Mouse (Mus musculus): ENCODE measurements around the gene Ppfia4. TPM values are rescaled to one million over a fixed set of nuclear protein-coding genes. Genes with fewer than 3 reads are reported as not detected.
"Not testable (repeated sequence)": the region's sequence is repeated elsewhere in the genome, so short reads cannot be mapped to it uniquely, and the experiment has no call there.

Ppfia4 gene
- total RNA-seq, 2 experiments from 2014 or later = 25.5 to 26.2 TPM

GRCm38 (mm10) chr1:134274483-134274920, 58.2 kb downstream of the Ppfia4 start:
- no peak for DNase-seq (ENCODE audit: low spot score in 2 of 2)

GRCm38 (mm10) chr1:134273493-134274395, 59.0 kb downstream of the Ppfia4 start:
- DNase-seq (ENCODE audit: low spot score in 2 of 2) = no peak

GRCm38 (mm10) chr1:134272754-134273250, 59.9 kb downstream of the Ppfia4 start:
- no peak for DNase-seq (ENCODE audit: low spot score in 2 of 2)

- DNase-seq (ENCODE audit: low spot score in 2 of 2) = no peak
Observed at GRCm38 (mm10) chr1:134270026-134270425, 62.7 kb downstream of the Ppfia4 start.

GRCm38 (mm10) chr1:134265797-134266196, 66.9 kb downstream of the Ppfia4 start:
- no peak for DNase-seq (ENCODE audit: low spot score in 2 of 2)

GRCm38 (mm10) chr1:134264341-134264740, 68.4 kb downstream of the Ppfia4 start:
- DNase-seq (ENCODE audit: low spot score in 2 of 2) = no peak

GRCm38 (mm10) chr1:134249681-134250080, 83.0 kb downstream of the Ppfia4 start:
- DNase-seq (ENCODE audit: low spot score in 2 of 2) = not testable (repeated sequence)

Other genes starting within 250 kb of the Ppfia4 start
- gene Chit1, start 221.7 kb downstream of the Ppfia4 start, total RNA-seq (2021) = under 1 TPM; 0.16 to 0.27 TPM
- gene Chil1, start 150.8 kb downstream of the Ppfia4 start, total RNA-seq (2021) = 10 to 100 TPM in 1 of 2 experiments, 1 to 10 TPM in 1; 9.7 to 12.8 TPM
- 10 to 100 TPM; 64.5 to 81.3 TPM for gene Mybph, start 139.5 kb downstream of the Ppfia4 start, total RNA-seq (2021)
- under 1 TPM; 0.61 to 0.78 TPM for gene Adora1, start 97.5 kb downstream of the Ppfia4 start, total RNA-seq (2021)
- gene Myog, start 42.9 kb downstream of the Ppfia4 start, total RNA-seq (2021) = 100 to 1,000 TPM; 212 to 220 TPM
- 10 to 100 TPM; 26.9 to 35.5 TPM for gene Tmem183a, start 29.1 kb upstream of the Ppfia4 start, total RNA-seq (2021)
- gene 4933406M09Rik, start 53.0 kb upstream of the Ppfia4 start, total RNA-seq (2021) = not detected
- gene Cyb5r1, start 72.6 kb upstream of the Ppfia4 start, total RNA-seq (2021) = 10 to 100 TPM; 75.7 to 88.5 TPM
- gene Adipor1, start 82.5 kb upstream of the Ppfia4 start, total RNA-seq (2021) = 10 to 100 TPM; 96.9 to 97.4 TPM
- gene Klhl12, start 122.6 kb upstream of the Ppfia4 start, total RNA-seq (2021) = 10 to 100 TPM; 12.5 to 16.1 TPM
- gene Rabif, start 161.7 kb upstream of the Ppfia4 start, total RNA-seq (2021) = 10 to 100 TPM; 12.0 to 13.5 TPM
- gene Mgat4e, start 216.8 kb upstream of the Ppfia4 start, total RNA-seq (2021) = not detected
- 10 to 100 TPM; 32.8 to 37.6 TPM for gene Kdm5b, start 227.2 kb upstream of the Ppfia4 start, total RNA-seq (2021)

Measured in gastrocnemius, postnatal 4 days (tissue).